Mouse (Mus musculus) heart, postnatal 14 days (tissue): ENCODE measurements at regions not wholly inside any gene's neighbourhood (a gene's known extent, or its start where the extent isn't known, plus 50 kb on each side); places are given as distances from the start of the nearest gene placed in this dataset.

Experiments used
- DNase-seq, 2 experiments: peaks; one replicate each; pipeline ENCODE4 v3.0.0; 2021 to 2022
- intact Hi-C: fragments of 180-260 bp; cut with DNase I; formaldehyde crosslinking; loops from one replicate; pipeline ENCODE4 v1.15.1; 2025

GRCm38 (mm10) chr10:21672171-21672570 is 79.2 kb downstream of the 1700020N01Rik start:
- no peak for DNase-seq
- intact Hi-C loops, result loop anchor here (10.0 kb wide), 1 partner anchor 207 kb away; no protein-coding TSS in a partner anchor

DNA sequence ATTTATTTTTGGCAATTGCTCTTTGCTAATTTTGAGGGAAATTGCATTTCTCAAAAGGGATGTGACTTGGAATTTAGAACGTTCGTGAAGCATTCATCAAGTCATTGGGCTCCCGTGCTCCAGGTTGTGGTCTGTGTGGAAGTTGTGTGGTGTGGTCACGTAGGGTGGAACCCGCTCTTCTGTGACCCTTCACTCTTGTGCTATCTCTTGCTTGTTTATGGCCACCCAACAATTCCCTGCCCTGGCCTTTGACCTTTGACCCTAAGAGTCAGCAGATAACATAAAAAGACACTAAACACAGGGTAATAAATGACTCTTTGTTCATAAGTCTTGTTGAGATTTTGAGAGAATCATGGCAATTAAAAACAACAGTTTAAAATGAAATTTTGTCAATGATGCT is 79.7 kb downstream of the 1700020N01Rik start:
- no peak for DNase-seq
- intact Hi-C loops, result loop anchor here (10.0 kb wide), 1 partner anchor 208 kb away; no protein-coding TSS in a partner anchor

DNA sequence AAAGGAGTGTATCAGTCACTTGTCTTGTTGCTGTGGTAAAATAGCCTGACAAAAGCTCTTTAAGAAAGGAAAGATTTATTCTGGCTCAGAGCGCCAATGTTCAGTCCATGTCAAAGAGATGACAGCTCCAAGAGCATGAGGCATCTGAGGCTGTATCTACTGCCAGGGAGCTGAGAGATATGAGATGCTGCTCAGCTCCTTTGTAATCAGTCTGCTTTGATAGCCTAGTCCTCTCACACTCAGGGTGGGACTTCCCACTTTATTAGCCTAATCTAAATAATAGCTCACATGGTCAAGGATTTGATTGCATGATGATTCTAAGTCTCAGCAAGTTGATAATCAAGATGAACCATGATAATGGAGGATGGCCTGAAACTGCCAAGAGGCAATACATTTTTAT is 80.9 kb downstream of the 1700020N01Rik start:
- DNase-seq, result no peak
- intact Hi-C loops, result loop anchor here (10.0 kb wide), 1 partner anchor 209 kb away; no protein-coding TSS in a partner anchor

GRCm38 (mm10) chr10:21675786-21676185 is 82.8 kb downstream of the 1700020N01Rik start:
- DNase-seq, result no peak
- intact Hi-C loops, result loop anchor here (5.0 to 10.0 kb wide), 3 partner anchors 73 to 211 kb away; no protein-coding TSS in a partner anchor

DNA sequence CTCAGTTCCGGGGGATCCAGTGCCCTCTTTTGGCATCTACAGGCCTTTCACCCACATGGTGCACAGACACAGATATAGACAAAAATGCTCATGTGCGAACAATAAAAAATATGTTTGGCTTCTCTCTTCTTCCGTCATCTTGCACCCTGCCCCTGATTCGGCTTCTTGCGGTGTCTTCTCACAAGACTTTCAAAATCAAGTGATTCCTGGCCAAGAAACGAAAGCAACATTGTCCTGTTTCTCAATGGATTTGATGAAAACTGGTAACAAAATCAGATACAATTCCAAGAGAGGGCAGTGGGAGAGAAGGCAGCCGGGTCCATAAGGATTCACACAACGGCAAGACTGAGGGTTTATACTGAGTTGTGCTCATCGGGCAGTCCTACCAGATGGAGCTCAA is 85.0 kb downstream of the 1700020N01Rik start:
- no peak for DNase-seq
- intact Hi-C loops, result loop anchor here (2.0 to 10.0 kb wide), 4 partner anchors 76 to 315 kb away; no protein-coding TSS in a partner anchor

GRCm38 (mm10) chr10:21678372-21678771 is 85.4 kb downstream of the 1700020N01Rik start:
- intact Hi-C loops, result loop anchor here (2.0 to 10.0 kb wide), 4 partner anchors 76 to 314 kb away; no protein-coding TSS in a partner anchor

GRCm38 (mm10) chr10:21678811-21679451 is 86.0 kb downstream of the 1700020N01Rik start:
- intact Hi-C loops, result loop anchor here (2.0 to 10.0 kb wide), 4 partner anchors 77 to 314 kb away; no protein-coding TSS in a partner anchor
- peak; percentile 38 to 49 for DNase-seq

More at GRCm38 (mm10) chr10:21678372-21678771, 85.4 kb downstream of the 1700020N01Rik start:
- DNase-seq, result no peak

GRCm38 (mm10) chr10:21680789-21681188 is 87.8 kb downstream of the 1700020N01Rik start:
- no peak for DNase-seq
- intact Hi-C loops, result loop anchor here (5.0 kb wide), 1 partner anchor 102 kb away; no protein-coding TSS in a partner anchor

- intact Hi-C loops, result loop anchor here (5.0 kb wide), 1 partner anchor 98 kb away; no protein-coding TSS in a partner anchor
- peak; percentile 46 to 58 for DNase-seq
Observed at GRCm38 (mm10) chr10:21684286-21685013, 91.5 kb downstream of the 1700020N01Rik start.

DNA sequence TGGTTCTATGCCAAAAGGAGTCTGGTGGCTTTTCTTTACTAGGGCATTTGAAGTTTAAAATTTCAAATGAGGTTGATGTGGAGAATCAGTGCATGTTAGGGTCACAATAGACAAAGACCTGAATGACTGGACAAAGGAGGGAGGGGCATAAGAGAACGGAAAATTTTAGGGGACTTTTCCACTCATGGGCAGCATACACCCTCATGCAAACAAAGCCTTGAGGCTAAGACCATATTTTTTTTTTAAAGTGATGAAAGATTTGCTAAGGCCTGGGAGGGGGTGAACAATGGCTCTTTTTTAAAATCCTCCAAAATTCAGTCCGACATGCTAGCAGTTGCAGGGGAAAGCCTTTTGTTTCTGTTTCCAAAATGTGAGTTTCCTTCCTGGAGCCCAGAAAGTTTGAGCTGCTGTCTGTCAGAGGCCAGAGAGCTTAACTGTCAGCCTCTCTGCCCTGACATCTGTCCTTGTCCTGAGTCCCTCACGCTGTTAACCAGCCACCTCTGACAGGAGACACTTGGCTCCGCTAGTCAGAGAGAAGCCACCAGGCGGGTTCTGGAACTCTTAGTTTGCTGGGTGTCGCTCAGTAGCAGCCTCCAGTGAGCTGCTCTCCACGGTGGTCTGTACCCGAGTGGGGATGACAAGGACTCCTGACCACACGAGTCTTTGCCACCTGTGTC is 92.3 kb downstream of the 1700020N01Rik start:
- DNase-seq, result peak; percentile 67 to 72
- intact Hi-C loops, result no loop called here

- intact Hi-C loops, result no loop called here
- peak; percentile 17 to 35 for DNase-seq
Observed at GRCm38 (mm10) chr10:21686060-21686459, 93.1 kb downstream of the 1700020N01Rik start.

DNA sequence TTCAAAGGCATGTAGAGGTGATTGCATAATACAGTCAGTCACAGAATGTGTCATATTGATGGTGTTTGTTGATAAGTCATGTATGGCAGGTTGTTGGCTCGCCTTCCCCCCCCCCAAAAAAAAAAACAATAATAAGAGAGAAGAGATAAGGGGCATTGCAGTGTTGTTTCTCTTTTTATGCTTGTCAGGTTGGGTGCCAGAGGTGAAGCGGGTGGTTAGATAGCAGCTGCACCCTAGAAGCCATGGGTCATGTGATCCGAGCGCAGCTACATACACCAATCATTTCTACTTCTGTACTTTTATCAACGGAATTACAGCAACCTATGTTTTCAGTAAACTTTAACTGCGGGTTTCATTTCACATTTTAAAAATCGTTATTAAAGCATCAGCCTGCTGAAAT is 94.5 kb downstream of the 1700020N01Rik start:
- intact Hi-C loops, result no loop called here
- DNase-seq, result no peak

DNA sequence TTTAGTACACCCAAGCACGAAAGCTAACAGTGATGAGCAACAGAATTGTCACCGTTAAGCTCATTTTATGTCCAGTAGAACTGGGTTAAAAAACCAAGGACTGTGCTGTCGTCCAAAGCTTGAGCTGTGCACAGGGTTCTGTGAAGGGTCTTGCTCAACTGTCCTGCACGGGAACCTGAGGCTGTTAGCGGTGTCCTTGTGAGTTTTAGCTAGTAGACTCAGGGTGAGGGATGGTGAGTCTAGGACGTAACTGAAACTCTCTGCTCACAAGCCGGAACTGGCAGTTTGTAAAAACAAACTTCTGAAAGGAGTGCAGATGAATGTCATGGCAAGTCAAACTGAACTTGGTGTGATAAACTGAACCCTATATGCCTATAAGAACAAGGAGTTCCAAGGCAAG is 95.6 kb downstream of the 1700020N01Rik start:
- DNase-seq, result no peak
- intact Hi-C loops, result no loop called here

- intact Hi-C loops, result no loop called here
- no peak for DNase-seq
Observed at GRCm38 (mm10) chr10:21689847-21690269, 96.9 kb downstream of the 1700020N01Rik start.

DNA sequence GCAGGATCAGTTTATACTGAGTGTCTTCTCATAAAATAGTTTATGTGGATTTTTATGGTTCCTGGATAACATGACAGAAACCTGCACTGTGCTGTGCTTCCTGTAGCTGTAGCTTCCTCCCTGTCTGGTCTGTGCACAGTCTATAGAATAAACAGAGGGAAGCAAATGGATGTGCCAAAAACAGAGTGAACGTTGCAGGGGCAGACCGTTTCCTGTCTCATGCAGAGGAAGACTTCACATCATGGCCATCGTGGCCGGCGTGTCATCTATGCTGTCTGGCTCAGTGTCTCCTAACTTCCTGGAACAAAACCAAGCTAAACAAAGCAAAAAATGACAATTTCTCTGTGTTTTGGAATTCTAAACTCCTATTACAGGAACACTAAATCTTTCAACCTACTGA is 102.2 kb downstream of the 1700020N01Rik start:
- DNase-seq, result no peak
- intact Hi-C loops, result no loop called here

- DNase-seq, result no peak
- intact Hi-C loops, result no loop called here
Observed at GRCm38 (mm10) chr10:21696671-21697070, 103.7 kb downstream of the 1700020N01Rik start.

DNA sequence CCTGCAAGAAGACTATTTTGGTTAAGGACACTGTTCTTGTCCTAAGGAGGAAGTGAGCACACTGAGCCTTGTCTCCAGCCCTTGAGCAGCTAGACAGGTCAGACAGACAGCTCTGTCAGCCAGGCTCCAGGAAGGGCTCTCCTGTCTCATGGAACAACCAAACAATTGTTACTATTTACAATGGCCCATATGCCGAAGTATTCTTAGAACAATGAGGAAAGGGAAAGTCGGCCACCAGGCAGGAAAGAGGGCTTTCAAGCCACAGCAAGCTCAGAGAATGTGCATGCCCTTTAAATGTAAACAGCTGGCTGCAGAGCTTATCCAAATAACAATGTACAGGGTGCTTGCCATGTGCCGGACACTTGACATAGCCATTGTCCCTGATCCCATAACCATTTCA is 108.6 kb downstream of the 1700020N01Rik start:
- intact Hi-C loops, result loop anchor here (5.0 kb wide), 2 partner anchors 81 to 291 kb away; no protein-coding TSS in a partner anchor
- peak in 1 of 2 experiments; percentile 22 for DNase-seq

DNA sequence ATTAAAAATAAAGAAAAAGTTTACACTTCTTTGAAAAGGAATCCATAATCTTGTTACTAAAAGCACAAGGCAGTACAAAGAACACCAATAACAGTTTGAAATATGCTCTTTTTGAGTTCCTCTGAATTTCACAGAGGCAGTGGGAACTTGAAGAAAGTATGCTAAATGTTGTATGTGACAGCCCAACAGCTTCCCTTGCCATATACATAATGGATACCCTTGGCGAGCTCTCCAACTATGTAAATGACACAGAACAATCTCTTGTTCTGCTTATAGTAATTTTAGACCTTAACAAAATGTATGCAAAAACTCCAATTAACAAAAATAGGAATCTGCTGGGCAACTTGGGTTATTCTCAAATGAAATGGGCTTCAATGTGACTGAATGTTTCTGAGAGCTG is 109.2 kb downstream of the 1700020N01Rik start:
- no peak for DNase-seq
- intact Hi-C loops, result loop anchor here (5.0 kb wide), 2 partner anchors 80 to 290 kb away; no protein-coding TSS in a partner anchor

DNA sequence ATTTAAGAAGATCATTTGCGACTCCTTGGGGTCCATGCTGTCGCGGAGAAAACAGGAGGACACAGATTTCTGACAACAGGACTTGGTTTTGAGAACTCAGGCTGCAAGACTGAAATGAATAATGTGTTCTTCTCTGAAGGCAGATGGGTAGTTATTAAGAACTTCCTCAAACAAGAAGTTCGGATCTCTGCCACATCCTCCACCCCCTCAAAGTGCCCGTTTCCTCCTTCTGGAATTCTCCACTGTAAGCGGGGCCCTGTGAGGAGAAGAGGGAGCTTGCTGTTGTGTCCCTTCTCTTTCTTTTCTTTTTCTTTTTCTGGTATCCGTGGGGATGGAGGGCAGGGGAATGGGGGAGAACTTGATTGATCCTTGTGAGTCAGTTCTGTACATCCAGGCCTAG is 118.9 kb downstream of the 1700020N01Rik start:
- no peak for DNase-seq
- intact Hi-C loops, result no loop called here

DNA sequence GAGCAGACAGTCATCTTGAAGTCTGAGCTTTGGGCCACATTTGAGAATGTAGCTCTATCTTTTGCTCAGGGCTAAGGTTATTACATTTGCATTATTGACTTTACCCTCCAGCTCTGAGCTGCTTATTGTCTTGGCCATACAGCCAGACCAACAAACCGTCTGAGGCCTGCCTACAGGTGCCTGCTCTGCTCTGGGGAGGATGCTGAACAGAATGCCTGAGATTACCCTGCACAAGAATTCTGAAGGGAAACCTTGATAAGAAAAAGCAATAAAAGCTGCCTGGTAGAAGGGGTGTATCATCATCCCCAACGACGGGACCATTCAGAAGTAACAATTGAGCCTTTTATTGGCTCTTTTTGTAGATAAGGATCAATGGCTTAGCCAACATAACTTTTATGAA is 119.9 kb downstream of the 1700020N01Rik start:
- intact Hi-C loops, result no loop called here
- DNase-seq, result no peak

DNA sequence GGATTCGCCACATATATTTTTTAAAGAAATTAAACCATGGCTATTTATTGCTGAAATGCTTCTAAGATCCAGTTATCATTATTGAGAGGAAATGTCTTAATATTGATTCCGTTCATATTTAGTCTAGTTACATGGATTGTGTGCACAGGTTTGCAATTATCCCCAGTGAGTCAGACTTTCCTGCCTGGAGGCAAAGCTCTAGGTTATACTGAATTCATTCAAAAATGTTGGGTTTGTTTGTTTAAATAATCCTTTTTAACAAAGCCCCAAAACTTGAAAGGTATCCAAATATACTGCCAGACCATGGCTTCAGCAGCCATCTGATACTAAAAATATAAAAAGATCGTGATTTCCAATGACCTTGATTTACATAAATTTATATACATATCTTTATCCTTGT is 122.5 kb downstream of the 1700020N01Rik start:
- intact Hi-C loops, result no loop called here
- no peak for DNase-seq
